Mouse (Mus musculus) induced T-regulatory cell, adult 2 months (primary cell): ENCODE results near the gene Rai14.
A peak's percentile ranks its signal among the peaks of the same experiment; 100 is the strongest.

Experiments
- DNase-seq: peaks from one replicate; pipeline ENCODE4 v3.0.0-alpha.2; 2012; ENCODE audit warnings: low read depth

Gene Rai14

GRCm38 (mm10) chr15:10714409-10715138, at the start of gene Rai14:
Gene Rai14 (minus strand): TSS chr15:10714624.
- peak; percentile 53 for DNase-seq

GRCm38 (mm10) chr15:10761441-10761840, 47.0 kb upstream of the Rai14 start:
- DNase-seq: no peak

GRCm38 (mm10) chr15:10760006-10760405, 45.6 kb upstream of the Rai14 start:
- DNase-seq: no peak

GRCm38 (mm10) chr15:10759440-10759839, 45.0 kb upstream of the Rai14 start:
- no peak for DNase-seq

GRCm38 (mm10) chr15:10758808-10759207, 44.4 kb upstream of the Rai14 start:
- no peak for DNase-seq

- DNase-seq: no peak
Observed at GRCm38 (mm10) chr15:10751141-10751540, 36.7 kb upstream of the Rai14 start.

DNA sequence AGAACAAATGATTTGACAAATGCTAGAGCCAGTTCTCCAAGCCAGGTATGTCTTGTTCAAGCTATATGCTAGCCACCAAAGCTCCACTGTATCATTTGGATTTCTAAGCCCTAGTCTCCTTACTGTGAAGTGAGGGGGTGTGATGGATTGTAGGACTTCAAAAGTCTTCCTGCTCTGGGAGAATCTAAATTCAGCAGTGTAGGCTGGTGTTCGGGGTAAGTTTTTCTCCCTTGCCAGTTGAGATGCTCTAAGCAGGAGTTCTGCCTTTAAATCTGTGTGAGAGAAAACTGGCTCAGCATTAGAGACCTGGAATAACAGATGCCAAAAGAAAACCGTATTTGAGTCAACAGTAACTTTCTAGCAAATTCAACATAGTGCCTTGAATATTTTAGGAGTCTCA, 35.9 kb upstream of the Rai14 start:
- DNase-seq: no peak

DNA sequence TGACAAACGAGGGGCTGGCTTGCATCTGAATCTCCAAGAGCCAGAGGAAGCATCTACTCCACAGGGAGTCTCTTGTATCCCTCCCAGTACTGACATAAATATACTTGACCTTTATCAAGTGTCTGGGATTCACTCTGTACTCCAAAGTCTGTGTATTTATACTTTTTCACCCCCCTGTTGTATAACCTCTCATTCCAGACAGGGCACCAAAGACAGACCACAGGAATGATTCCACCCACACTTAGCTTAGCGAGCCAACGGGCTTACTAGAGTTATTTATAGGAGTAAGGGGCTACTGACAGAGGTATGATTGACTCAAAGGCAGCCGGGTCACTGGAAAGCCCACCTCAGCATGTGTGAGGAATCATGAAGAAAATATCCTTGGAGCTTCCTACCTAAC, 35.3 kb upstream of the Rai14 start:
- no peak for DNase-seq

- no peak for DNase-seq
Observed at GRCm38 (mm10) chr15:10747638-10748037, 33.2 kb upstream of the Rai14 start.

DNA sequence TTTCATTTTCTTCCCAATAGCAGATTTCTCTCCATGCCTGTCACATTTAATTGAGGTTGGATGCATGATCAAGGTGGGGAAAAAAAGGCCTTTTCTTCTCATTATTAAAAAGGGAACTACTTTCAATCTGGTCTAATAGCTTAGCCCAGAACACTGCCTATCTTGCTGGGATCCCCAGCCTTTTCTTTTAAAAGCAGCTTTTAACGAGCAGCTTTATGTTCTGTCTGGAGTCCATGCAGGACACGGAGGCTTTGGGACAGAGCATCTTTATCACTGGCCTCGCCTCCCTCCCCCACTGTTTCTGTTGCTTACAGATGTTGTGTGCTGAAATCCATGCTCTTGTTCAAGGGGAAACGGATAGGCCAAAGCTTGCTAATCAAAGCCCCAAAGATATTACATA, 32.8 kb upstream of the Rai14 start:
- no peak for DNase-seq

- no peak for DNase-seq
Observed at GRCm38 (mm10) chr15:10746303-10747051, 32.1 kb upstream of the Rai14 start.

GRCm38 (mm10) chr15:10742441-10742840, 28.0 kb upstream of the Rai14 start:
- no peak for DNase-seq

GRCm38 (mm10) chr15:10739279-10739678, 24.9 kb upstream of the Rai14 start:
- no peak for DNase-seq

GRCm38 (mm10) chr15:10738354-10739142, 24.1 kb upstream of the Rai14 start:
- no peak for DNase-seq

- no peak for DNase-seq
Observed at GRCm38 (mm10) chr15:10735948-10736347, 21.5 kb upstream of the Rai14 start.

- DNase-seq: no peak
Observed at GRCm38 (mm10) chr15:10735216-10735615, 20.8 kb upstream of the Rai14 start.

GRCm38 (mm10) chr15:10731398-10731797, 17.0 kb upstream of the Rai14 start:
- no peak for DNase-seq

DNA sequence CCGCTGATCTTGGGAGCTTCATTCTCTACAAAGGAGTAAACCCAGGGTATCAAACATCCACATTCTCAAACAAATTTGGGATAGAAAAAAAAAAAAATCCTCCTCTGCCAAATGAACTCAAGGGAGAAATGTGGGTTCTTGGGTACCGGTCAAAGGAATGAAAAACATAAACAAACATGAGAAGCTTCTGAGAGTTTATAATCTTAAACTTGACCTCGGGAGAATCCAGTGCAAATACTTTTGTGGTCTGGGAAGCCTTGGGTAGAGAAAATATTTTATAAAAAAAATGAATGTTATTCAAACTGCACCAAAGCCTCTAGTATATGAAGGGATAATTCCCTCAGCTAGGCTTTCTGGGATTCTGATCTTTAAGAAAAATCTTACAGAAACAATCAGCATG, 11.8 kb upstream of the Rai14 start:
- no peak for DNase-seq

DNA sequence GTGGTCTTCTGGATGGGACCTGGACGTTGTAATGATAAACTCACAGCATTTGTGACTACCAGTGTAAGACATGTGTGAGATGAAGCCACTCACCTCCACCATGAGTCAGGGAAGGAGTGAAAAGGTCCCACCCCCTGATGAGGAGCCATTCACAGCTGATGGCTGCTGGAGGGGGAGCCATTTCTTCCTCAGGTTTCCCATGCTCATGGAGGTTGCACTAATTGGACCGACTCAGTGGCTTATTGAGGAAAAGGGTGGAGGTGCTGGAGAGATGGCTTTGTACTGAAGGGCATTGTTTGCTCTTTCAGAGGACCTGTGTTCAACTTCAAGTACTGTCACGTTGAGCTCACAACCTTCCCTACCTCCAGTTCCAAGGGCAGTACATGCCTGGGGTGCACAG, 10.4 kb upstream of the Rai14 start:
- no peak for DNase-seq

DNA sequence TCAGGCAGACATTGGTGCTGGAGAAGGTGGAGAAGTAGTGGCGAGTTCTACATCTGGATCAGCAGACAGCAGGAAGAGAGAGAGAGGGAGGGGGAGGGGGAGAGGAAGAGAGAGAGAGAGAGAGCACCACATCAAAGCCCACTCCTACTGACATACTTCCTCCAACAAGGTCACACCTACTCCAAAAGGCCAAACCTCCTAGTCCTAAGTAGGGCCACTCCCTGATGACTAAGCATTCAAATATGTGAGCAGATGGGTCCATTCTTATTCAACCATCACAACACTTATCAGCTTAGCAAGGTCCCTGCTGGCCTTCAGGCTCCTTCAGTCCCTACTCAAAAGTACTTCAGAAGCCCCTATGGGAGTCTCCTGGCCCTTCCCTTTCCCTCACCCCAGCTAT, 9.1 kb upstream of the Rai14 start:
- DNase-seq: peak; percentile 65

DNA sequence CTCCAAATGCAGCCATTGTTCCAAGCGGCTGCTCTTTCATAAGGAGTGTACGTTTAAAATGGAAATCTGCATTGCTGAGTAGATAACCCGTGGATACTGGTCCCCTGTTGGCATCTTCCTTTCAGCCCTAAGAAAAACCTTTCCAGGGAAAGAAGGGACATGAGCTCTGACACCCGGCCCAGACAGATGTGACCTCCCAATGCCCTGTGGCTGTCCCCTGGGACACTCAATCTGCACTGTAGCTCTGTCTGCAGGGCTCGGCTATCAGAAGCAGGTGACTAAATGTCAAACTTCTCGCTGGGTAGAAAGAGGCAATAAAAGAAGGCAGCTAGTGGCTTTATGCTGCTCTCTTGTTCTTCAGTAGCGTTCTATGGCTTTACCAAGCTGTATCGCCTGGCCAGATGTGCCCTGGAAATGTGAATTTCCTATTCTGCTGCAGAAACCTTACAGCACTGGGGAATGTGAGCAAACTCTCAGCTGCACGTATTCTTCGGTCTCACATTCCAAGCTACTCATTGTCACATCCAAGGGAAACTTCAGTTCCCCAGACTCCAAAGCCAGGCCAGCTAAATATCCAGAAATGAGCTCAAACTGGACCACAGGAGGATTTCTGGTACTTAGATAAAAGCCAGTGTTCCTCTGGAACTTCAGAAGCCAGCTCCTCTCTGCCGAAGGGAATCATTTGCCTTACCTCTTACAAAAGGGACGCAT, 8.4 kb upstream of the Rai14 start:
- no peak for DNase-seq

GRCm38 (mm10) chr15:10721259-10721781, 6.9 kb upstream of the Rai14 start:
- DNase-seq: no peak
